Mouse (Mus musculus): ENCODE measurements at regions not wholly inside any gene's neighbourhood (a gene's known extent, or its start where the extent isn't known, plus 50 kb on each side); places are given as distances from the start of the nearest gene placed in this dataset.
A peak's percentile ranks its signal among the peaks of the same experiment; 100 is the strongest.

DNA sequence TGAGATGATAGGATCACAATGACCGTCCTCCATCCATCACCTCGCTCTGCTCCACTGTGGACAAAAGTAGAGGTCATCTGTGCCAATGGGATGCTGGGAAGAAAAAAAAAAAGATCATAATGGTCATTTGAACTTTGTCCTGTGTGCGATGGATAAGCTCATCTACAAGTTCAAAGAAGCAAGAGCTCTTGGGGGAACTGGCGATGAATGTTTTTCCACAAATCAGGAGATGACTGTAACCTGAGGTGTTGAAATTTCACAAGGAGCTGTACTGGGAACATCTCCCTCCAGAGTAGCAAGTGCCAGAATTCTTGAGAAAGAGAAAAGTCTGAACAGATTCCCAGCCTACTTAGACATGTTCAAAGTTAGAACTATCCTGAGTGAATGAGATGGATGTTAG, 287.0 kb downstream of the Tns3 start:
- no peak for DNase-seq (ENCODE audit: low spot score)

DNA sequence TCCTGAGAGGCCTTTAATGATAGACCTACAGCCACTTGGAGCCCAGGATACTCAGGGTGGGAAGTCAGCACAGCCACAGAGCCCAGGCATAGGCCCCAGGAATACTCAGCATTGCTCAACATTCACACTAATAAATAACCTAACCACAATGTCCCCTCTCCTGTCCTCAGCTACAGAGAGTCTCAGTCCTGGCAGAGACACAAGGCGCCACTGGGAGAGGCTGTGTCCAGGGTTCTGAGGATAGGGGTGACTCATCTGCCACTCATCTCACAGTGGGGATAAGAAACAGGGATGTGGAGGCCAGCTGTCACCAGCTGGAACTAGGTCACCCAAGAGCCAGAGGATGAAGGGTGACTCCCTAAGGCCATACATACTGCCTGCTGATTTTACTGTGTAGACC, 298.8 kb downstream of the Tns3 start:
- DNase-seq (ENCODE audit: low spot score), result no peak

DNA sequence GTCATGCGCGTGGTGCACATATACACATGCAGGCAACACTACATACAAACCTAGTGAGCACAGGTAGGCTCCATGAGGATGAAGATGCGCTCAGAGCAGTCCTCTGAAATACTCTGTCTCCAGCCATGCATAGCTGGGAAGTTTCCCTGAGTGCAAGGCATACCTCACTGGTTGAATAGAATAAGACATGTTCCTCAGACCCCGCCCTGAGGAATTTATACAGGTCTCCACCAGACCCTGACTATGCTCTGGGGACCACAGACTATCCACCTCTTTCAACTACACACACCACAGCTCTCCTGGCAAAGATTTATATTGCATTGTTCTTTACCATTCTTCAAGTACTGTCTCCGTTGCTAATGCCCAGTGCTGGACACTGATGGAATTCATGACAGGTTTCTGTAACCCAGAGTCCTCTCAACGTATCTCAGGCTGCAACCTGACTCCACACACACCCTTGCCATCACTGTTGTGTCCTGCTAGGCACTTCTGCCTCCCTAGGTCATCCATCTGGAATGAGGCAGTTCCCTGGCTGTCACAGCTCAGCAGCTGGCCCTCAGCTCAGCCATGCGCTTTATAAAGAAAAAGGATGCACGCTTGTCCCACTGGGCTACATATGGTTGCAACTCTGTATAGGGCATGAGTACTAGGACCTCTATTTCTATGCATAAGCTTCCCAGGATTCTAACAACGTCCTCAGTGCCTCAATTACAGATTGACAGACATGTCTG, 299.5 kb downstream of the Tns3 start:
- no peak for DNase-seq (ENCODE audit: low spot score)

DNA sequence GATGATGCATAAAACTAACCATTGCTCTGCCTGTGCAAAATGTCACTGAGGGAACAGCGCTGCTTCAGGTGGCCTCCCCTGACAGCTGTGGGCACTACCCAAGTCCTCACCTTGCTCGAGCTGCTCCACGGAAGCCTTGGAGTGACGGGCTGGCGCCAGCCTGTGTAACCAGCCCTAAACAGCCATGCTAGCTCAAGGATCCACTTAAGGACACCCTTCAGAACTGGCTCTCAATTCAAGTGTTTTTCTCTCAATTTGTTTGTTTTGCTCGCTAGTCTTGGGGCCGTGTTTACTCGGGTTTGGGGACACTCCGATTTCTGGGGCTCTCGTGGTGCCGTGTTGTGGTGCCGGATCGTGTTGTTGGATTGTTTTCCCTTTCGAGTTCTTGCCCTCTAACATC, 319.4 kb downstream of the Tns3 start:
- no peak for DNase-seq (ENCODE audit: low spot score)

DNA sequence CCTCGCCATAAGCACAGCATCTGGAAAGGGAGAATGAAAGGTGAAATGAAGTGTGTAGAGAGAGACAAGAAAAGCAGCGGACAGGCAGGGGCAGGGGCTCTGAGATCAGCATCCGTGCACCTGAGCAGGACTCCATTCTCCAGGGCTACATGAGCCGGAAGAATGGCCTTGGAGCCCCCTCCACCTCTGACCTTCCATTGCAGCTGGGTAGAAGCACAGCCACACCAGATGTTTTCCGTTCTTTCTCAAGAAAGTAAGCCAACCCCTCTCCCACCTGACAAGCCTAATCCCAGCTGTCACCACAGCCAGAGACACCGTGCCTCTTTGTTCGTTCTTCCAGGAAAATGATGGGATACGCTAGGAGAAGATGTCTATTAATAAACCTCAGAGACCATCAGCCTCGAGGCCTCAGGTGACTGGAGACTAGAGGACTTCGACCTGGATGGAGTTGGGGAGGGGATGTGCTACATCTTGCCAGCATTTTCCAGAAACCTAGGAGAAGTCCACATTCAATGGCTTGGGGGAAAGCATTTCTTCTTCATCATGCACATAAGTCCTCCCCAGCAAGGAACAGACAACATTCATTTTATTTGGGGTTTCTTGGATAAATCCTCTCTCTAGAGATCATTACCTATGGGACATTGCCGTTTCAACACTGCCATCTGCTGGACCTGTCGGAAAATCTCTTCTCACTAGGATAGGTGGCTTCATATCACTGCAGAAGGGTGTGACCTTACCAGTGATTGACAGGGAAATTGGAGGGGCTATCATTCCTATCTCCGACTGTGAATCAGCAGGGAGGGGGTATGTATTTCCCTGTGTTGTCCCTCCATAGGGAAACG, 361.8 kb downstream of the Tns3 start:
- DNase-seq (ENCODE audit: low spot score), result peak; percentile 19

DNA sequence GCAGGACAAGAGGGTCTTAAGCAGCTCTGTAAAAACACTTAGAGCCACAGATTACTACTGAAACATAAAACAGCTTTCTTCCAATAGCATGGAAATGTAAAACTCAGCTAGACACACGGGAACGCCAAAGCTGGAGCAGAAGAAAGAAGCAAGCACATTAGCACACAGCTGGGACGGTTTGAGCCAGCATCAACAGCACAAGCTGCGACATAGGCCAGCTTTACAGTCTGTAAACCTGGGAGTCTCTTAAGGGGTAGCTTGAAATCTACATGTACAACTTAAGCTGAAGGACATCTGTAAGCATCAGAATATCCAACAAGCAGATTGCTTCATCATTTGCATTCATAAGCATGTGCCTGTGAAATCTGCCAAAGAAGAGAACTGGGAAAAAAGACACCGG, 366.9 kb downstream of the Tns3 start:
- no peak for DNase-seq (ENCODE audit: low spot score)

DNA sequence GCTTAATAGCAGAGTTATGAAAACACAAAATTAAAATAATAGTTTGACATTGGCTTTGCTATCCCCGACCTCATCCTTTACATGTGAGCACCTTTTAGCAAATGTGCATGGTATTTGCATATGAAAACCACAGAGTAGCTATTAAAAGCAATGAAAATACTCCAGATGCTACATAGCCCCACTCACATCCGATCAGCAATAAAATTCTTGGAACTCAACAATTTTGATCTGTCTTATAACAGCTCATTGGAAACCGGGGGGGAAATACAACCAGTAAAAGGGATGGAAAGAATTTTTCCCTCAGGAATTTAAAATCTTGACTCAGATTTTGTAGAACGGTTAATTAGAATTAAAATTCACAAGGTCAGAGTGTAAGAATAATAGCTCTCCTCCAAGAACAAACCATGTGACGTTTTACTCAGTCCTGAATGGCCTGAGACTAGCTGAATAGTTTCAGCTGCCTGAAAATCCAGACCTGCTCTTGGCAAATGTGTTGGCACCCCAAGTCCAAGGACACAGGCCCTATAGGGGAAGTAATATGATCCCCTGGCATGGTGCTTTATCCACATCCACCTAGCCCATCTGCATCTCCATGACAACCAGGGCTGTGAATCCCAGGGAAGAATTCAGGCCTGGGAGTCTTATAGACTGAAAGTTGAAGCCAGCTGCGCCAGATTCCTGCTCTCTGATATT, 370.9 kb downstream of the Tns3 start:
- DNase-seq (ENCODE audit: low spot score), result no peak

DNA sequence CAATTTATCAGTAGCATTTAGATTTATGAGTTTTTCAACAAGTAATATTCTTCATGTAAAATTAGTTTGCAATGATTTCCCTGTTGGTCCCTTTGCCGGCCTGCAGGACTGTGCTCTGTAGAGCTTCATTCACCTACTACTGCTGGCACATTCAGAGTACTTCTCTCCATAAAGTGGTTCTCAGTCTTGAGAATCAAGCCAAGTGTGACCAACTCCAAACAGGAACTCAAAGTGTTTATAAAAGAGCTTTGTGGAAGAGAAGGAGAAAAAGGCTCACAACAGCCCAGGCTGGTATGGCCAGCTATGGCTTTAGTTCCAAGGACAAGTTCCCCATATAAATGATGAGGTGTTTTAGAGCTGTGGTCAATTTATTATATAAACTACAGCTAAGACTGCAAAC, 379.1 kb downstream of the Tns3 start:
- no peak for DNase-seq (ENCODE audit: low spot score)

DNA sequence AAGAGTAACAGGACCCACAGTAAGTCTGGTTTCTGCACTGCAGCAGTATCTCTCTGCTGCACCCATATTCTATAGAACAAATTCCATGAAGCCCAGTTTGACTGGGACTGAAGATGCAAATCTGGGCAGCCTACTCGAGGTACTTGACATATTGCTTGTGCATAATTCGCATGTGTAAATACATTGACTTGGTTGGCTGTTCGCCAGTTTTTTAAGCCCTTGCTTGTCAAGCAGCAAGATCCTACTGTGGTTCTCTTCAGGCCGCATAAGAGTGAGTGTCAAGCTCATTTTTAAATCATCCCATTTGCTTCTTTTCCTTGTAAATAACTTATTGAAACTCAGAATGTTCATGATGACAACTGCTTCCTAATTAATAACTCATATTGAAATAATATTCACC, 389.1 kb downstream of the Tns3 start:
- no peak for DNase-seq (ENCODE audit: low spot score)

DNA sequence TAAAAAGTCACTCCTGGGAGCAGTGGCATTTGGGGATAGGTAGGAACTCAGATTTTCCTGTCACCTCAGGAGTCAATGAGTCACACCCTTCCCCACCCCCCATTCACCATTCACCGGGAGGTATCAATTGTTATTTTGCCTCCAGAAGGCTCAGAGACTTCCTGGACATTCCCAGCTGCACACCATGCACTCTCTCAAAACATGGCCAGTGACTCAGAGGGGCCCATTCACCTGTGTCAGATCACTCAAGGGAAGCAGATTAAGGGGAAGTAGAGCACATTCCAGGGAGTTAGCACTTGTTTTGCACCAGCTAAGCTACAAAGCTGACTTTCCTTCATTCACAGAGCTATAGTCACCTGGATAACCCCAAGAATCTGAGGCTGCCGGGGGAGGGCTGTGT, 395.2 kb downstream of the Tns3 start:
- no peak for DNase-seq (ENCODE audit: low spot score)

DNA sequence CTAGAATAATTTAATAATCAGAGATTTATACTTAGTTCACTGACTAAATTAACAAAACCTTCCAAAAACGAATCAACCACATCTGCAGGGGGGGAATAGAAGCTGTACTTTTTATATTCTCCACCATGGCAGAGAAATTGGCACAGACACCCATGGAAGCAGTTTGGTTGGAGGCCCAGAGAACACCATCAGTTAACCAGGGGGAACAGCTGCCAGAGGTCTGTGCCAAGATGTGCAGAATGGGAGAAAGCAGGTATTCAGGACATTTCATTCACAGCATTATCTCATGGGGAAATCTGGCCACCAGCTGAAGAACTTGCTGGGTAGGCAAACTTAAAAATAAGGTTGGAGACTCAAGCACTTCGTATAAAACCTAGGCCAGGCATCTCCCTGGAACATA, 410.3 kb downstream of the Tns3 start:
- DNase-seq (ENCODE audit: low spot score), result no peak

DNA sequence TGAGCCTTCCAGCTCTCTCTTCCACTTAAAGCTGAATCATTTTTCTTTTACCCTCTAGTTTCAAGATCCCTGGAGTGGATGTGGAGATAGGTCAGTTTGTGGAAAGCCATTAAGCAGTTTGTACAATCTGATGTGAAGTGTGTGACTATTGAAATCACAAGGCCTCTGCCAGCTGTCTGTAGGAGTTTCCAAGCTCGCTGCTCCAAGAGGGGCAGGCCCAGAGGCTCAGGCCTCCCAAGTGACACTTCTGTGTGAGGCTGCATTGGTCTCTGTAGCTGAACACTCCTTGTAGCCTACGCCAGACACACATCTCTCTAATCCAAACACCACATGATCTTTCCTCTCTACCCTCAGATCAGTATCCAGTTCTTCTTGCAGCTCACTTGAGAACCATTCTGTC, 413.0 kb downstream of the Tns3 start:
- DNase-seq (ENCODE audit: low spot score), result no peak

DNA sequence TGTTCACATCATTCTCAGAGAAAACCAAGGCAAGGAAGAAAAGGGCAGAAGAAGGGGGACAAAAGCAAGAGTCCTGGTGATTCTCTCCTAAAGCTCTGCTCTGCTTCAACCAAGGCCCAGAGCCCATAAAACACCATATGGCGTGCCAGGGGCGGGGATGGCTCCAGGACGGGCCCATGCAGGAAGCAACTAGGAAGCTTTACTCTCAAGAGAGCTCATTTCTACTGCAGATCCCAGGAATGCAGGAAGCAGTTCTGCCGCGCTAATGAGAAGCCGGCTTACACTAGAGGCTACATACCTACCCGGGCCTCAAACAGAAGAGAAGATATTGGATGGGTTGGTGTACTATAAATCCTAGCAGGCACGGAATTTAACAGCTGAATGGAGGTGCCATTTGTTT, 414.9 kb downstream of the Tns3 start:
- no peak for DNase-seq (ENCODE audit: low spot score)

DNA sequence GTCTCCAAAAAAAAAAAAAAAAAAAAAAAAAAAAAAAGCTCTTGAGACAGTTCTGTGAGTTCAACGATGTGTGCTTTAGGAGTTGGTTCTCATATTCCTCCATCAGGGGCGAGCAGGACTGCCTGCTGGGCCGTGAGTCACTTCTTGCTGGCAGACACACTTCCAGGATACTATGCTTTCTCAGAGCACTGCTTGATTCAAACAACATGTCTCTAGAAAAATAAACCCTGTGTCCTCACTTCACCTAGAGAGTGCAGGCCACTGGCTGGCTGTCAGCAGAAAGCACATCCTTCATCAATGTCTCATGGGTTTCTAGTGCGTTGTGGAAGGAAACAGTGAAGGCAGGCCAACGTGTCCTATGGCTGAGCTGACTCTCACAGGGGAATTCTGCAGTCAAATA, 416.8 kb downstream of the Tns3 start:
- no peak for DNase-seq (ENCODE audit: low spot score)

DNA sequence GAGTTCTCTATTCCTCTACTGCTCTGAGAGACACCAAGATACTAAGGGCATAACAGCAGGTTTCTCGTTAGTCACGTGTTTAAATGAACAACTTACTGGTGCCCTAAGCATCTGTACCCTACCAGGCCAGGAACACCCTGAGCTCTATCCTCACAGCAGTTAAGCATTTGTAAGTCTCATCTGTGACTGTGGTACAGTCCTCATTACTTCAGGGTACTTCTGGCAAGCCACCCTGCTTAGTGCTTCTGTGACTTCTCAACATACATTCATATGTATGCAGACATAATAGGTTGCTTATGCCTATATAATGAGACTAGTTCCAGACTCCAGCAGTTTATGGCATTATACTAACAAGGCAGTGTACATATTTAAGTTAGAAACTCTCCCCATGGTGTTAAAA, 417.3 kb downstream of the Tns3 start:
- DNase-seq (ENCODE audit: low spot score), result no peak

DNA sequence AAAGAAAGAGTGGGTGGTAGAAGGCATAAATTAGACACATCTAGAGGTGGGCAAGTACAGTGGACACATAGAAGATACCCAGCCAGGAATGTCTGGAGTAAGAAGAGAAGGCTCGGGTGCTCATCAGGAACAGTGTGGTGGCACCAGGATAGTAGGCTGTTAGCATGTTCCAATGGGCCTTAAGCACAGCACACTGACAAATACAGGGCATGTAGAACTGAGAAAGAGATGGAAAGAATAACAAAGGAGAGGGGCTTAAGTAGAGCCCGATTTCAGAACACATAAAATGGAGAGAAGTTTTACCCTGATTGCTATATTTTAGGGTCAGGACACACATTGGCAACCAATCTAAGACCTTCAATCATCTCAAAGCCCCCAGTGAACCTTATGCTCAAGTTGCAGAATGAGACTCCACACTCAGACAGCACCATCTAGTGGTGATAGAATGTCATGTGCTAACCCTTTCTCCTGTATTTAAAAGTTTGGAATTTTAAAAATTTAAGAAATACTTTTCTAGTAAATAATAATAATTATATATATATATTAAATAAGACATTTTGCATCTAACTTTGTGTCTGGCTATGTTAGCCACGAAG, 418.8 kb downstream of the Tns3 start:
- no peak for DNase-seq (ENCODE audit: low spot score)

DNA sequence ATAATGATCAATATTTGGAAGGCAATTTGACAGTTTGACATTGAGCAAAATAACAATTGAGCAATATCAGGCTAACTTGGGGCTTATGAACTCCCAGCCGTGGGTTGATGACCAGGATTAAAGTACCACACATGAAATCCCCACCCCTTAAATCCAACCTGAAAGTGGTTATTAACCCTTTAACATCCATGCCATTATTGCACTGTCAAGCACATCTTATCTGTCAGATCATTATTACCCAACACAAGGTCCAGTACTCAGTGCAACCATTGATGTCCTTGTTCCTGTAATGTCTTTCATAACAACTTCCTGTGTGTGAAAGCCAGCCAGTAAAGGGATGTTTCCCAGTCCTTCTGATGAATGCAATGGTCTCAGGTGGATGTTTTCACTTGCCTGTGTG, 425.8 kb downstream of the Tns3 start:
- DNase-seq (ENCODE audit: low spot score), result no peak

DNA sequence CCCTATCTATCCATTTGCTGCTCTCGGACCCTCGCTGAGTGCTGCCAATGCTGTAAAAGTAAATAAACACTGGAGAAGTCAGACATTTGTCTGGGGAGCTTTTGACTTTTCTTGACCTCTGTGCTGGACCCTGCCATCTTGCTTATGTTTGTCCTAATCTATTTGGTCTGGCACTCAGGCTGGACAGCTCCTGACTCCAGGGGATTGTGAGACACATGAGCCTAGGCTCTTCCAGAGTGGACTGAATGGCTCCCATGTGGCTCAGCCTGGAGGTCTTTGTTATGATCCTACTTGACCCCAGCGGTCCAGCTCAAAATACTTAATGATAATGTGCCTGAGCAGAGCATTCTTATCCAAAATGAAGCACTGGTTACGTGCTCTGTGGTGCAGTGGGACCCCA, 426.8 kb downstream of the Tns3 start:
- DNase-seq (ENCODE audit: low spot score), result no peak

DNA sequence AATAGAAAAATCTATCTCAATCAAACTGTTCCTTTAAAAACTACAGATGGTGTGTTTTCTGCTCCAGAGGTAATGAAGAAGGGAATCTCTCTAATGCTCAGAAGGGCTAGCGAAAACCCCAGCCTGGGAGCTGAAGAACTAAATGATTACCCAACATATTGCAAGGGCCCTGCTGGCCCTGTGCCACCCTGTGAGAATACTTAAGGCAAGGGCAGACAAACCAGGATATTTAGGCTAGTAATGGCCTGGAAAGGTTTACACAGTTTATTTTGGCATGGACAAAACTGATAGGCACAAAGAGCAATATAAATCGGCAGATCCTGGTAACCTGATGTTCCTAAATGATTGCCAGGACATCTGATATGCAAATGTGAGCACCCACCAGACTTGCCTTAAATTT, 428.3 kb downstream of the Tns3 start:
- DNase-seq (ENCODE audit: low spot score), result no peak

DNA sequence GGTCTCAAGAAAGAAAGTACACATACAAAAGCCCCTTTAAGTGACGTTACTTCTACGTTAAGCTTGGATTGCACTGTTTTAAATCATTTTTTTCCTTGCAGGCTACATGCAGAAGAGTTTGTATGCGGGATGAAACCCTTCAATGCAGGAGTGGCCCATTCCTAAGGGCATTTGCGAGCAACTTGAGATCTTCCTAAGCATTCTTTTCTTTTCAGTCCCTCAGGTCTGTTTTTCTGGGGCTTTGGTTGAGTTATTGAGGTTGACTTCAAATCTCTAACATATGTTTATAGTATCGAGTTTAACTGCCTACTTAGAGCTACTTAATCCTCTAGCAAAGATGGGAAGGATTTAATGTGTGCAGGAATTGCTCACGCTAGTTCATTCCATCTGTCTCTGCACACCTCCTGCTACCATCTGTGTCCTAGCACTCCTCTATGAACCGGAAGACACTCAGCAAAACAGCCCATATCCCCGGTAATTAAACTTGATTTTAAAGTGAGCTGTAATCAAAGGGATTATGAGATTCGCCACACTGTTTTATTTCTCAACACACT, 431.6 kb downstream of the Tns3 start:
- DNase-seq (ENCODE audit: low spot score), result no peak

DNA sequence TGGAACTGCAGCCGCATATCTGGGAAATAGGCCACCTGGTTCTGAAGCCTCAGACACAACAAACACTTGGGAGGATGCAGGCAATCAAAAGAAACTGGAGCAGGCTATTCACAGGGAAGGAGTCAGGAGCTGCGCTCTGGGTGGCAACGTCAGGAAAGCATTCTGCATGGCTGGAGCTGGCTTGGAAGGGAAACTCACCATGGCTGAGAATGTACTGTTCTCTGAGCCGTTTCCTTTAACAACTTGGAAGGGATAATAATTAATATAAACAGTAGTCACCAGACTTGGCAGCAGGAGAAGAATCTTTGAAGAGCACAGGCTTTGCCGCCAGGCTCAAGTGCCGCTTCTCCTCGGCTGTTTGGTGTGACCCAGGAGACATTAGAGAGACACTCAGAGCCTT, 434.5 kb downstream of the Tns3 start:
- no peak for DNase-seq (ENCODE audit: low spot score)

DNA sequence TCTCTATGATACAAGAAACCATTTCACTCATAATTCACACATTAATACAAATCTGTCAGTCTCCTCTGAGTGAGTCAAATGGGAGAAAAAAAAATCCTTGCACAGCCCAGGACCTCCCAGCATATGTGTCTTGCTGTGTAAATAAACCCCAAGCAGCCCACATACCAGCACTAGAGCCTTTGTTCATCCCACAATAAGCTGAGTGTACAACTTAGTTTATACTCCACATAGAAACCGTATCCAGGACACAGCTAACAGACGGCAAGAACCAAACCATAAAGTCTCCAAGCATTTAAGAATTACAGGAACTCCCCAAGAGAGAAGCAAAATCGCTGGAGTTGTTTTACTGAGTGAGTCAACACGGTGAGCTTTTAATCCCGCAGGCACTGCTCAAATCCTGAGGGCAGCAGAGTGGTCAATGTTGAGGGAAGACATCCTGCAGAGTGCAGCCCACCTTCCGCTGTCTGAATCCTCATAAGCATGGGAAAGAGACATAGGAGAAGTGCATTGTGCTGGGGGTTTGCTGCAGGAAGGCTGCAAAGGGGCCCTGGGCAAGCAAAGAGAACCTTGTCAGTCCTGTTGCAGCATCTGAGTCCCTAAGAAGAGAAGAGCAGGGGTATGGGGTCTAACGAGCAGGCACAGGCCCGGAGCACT, 436.4 kb downstream of the Tns3 start:
- DNase-seq (ENCODE audit: low spot score), result no peak
